Mouse (Mus musculus) stomach, postnatal 0 days (tissue): Measurements from ENCODE around the gene Chrna1.

Experiments used
- CTCF ChIP-seq: IDR thresholded peaks from 2 replicates; pipeline ENCODE4 v1.5.1; 2016; ENCODE audit warnings: antibody characterized with exemption, low read depth, mild to moderate bottlenecking, moderate library complexity
- EP300 ChIP-seq: optimal IDR thresholded peaks from 2 replicates; pipeline ENCODE3; 2016; ENCODE audit warnings: antibody characterized with exemption

DNA sequence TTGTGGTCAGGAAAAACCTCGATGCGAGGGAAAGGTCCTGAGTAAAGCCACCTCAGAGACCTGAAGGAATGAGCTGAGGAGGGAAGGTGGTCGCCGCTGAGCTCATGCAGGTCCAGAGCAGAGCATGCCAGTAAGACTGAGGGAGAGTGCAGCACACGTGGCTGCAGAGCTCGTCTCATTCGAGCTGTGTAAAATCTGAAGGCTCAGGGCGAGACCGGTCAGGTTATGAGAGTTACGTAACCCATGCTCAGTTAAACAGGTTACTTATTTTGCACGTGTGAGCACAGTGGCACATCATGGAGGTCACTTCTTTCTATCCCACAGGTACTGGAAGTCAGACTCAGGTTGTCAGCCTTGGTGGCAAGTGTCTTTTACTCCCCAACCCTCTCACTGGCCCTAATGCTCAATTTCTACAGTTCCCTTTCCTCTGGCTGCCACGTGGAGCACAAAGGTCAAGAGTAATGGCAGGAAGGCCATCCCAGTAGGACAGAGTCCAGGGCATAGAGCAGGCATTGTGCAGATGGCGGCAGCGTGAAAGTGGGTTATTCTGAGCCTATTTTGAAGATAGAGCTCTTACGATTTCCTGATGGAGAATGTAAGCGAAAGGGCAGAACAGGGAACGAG, 36.4 kb upstream of the Chrna1 start:
- no peak for TF ChIP-seq CTCF
- no peak for TF ChIP-seq EP300
